Mouse (Mus musculus) frontal cortex, postnatal 10 days (tissue): ENCODE data around the gene Ist1.

Experiments used
- DNase-seq, 2 experiments: peaks; one replicate each; pipeline ENCODE4 v3.0.0; 2022; ENCODE audit warnings: low spot score in 2 of 2, mixed read lengths in 1 of 2

The Ist1 gene

DNA sequence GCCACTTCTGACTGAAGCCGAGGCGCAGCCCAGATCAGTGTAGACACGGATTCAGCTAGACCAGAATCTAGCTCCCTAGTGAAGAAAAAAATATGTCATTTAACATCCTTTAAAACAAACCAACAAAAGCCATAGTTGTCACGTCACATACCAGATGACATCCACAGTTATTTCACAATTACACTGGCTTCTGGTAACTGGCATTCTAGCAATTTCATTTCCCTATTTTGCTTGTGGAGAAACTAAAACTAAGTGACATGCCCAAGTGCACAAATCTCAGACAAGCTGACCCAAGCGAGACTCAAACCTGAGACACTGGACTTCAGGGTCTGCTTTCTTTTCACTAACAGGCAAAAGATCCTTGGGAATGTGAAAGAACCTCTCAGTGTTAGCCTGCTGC is 10.9 kb downstream of the Ist1 start:
- DNase-seq: no peak

DNA sequence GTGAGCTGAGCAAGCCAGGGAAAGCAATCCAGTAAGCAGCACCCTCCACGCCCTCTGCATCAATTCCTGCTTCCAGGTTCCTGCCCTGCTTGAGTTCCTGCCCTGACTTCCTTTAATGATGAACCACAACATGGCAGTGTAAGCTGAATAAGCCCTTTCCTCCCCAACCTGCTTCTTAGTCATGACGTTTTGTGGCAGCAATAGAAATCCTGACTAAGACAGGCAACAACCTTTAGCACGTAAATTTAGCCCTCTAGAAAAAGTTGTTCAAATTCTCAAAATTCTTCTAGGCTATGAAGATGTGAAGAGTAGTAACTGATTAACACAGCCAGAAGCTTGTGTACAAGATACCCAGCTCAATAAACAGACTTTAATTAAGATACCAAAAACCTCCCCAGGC is 11.5 kb downstream of the Ist1 start:
- DNase-seq: no peak

DNA sequence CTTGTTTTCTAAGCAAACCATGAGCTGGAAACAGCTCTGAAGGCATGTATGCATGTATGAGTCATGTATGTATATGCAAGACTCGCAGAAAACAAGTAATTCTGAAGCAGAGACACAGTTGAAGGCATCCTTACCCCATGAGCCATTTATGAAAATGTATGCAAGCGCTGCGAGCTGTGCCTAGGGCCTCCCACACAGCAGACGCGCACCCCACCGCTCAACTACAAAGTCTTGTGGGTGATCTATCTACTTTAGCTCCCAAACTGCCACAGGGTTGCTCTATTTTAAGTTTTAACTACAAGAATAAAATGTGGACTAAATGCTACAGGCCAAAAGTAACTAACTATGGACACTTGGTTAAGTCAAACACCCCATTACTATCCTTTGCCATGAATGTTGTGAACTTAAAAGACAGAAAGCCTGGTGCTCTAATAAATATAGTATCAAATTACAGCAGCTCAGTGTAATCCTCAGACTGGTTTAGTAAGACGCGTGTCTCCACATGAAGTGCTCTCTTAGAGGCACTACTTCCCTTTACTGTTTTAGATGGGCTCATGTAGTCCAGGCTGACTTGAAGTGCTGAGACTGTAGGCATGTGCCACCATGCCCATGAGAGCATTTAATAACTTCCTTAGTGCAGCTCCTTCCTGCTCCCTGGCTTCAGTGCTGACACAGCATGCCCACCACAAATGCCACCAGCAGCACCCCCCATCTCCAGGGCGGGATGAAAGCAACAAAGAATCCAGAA is 17.0 kb downstream of the Ist1 start:
- no peak for DNase-seq

DNA sequence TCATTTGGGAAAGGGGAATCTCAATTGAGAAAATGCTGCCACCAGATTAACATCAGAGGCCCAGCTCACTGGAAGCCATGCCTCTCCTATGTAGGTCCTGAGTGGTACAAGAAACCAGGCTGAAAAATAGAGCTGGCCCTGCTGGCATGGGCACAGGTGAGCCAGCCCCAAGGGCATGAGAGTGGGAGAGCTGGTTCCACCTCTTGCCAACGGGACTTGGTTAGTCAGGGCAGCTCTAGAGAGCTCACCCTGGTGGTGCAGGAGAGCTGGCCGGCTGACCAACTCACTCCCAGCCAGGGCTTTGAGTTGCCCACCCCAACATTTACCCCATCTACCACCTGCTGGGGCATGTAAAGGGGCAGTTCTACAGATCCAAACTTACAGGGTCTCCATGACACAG is 19.5 kb downstream of the Ist1 start:
- no peak for DNase-seq

DNA sequence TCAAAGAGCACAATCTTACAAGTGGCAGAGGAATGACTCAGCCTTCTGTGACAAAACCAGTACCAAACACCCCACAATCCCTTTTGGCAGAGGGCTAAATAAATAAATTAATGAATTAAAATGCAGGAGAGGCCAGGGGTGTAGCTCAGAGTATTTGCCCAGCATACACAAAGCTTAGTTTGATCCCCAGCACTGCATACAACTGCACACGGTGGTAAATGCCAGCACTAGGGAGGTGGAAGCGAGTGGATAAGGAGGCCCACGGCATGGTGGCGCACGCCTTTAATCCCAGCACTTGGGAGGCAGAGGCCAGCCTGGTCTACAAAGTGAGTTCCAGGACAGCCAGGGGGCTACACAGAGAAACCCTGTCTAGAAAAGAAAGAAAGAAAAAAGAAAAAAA is 20.4 kb downstream of the Ist1 start:
- no peak for DNase-seq

DNA sequence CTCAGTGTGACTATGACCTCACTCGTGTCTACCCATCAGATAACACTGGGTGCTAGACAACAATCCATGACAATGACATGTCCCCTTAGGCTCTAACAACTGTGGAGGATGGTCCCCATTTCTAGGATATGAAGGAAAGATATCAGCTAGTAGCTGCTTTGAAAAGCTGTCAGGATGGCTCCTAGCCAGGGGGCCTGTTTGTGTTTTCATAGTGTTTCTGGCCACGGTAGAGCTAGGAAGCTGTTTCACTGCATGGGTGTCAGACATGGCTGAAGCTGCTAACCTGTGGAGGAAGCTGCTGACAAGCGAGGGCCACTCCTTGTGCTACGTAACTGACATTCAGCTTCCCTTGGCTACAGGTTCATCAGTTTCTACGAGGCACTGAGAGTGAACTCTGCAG is 26.4 kb downstream of the Ist1 start:
- no peak for DNase-seq

DNA sequence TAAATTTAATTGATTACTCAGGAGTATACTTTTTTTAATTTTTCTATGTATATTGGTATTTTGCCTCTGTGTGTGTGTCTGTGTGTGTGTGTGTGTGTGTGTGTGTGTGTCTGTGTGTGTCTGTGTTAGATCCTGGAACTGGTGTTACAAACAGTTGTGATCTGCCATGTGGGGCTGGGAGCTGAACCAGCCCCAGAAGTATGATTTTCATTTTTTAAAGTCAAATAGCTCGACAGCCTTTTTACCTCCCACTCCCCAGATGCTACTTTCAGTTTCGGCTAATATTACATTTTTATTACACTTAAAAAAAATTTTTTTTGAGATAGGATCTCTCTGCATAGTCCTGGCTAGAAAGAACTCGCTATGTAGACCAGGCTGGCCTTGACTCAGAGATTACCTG is 30.7 kb downstream of the Ist1 start:
- DNase-seq: no peak

DNA sequence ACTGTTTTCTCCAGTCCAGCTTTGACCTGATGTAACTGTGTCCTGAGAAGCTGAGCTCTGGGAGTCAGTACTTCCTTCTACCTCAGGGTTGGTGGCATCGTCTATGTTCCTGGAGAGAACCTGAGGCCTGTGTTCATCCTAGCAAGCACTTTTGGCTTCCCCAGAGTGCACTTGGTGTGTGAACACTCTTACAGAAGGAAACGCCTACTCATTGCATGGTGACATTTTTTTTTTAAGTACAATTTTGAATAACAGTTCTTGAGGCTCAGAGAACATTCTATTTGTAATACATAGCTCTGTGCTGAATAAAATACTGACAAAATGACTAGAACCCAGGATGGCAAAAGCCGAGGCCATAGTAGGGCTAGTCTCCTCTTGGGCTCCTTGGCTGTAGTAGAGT is 36.2 kb downstream of the Ist1 start:
- DNase-seq: no peak

DNA sequence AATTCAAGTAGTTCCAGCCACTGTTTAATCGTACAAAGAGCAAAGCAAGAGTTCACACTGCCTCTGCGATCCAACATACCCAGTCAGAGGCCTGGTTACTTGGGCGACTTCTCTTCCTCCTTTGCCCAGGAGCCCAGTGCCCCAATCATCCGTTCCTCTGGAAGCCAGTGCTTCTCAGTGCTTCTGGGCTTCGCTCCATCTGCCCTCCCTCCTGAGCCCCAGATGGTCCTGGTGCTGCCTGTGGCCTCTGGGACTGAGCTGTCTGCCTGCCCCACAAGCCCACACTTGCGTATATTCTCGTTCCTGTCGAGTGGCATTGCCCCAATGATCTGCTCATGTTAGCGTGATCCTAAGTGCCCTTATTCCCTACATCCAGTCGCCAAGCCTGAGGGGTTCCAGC is 42.3 kb downstream of the Ist1 start:
- no peak for DNase-seq

DNA sequence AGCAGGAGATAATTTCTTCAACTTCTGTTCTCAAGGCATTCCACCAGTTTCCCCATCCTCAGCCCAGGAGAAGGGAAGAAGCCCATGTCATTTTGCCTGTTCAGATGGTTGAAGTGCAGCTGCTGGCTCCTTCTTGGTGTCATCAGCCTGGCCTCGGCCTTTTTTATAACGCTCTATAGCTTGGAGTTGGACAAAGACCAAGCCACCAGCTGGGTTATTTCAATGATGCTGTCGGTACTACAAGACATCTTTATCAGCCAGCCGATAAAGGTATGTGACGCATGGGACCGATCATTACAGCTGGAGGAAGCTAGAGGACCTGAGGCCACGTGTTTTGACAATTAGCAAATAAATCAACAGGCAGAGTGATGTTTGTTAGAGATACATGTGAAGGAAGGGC is 44.6 kb downstream of the Ist1 start:
- no peak for DNase-seq

DNA sequence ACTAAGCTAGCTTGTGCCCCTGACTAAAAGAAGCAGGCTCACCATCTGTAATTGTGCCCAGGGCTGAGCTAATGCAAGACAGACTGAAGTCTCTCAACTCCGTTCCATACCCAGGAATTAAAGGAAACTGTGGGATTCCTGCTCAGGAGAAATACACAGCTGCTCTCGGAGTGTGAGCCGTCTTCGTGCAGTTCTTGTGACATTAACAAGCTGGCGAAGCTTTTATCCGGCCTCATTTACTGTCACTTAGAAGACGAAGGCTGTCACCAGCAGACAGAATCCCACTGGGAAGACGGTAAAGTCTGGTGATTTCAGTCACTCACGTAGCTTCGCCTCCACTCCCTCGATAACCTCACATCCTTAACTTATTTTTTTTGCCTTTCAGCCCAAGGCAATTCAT is 45.7 kb downstream of the Ist1 start:
- no peak for DNase-seq

DNA sequence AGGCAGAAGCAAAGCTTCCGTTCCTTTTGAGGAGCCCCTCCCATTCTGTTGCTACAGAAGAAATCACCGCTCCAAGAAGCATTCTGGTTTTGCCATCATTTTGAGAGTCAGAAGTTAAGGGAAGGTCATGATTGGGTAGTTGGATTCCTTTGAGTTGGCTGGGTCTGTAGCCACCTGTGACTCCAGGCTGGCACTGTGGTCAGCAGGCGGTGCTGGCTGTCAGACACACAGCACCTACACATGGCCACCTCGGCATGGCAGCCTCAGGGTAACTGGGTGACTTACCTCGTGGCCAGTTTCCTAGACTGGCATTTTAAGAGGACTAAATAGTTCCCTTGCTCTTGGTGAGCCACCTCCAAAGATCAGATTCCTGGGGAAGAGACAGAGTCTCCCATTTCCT is 51.8 kb downstream of the Ist1 start:
- DNase-seq: no peak

DNA sequence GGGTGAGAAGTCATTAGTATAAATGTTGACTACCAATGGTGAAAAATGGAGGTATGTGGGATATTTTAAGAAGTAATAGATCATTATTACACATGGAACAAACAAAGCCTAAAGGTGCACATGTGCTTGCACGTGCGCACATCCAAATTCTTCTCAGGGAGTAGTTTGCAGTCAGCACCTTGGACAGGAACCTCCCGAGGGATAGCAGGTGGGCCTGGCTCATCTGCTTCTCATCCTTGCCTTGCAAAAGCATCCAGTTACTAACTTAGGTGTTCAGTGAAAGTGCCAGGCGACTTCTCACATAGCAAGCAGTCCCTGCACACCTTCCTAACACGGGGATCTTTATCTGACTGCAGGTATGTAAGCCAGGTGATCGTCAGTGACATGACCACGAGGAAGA is 52.6 kb downstream of the Ist1 start:
- DNase-seq: no peak

DNA sequence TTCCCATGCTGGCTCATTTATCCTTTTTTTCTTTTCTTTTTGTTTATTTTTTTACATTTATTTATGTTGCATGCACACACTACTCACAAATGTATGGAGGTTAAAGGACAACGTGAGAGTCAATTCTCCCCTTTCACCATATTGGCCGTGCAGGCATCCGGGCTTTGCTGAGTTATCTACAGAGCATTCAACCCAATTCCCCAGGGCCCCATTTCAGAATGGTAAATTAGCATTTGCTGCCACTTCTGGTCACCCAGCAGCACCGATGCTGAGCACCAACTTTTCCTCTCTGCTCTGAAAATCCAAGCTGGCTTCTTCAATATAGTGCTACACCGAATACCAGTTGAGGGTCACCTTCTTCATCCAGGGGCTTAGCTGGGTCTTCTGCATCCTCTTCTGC is 54.2 kb downstream of the Ist1 start:
- no peak for DNase-seq

DNA sequence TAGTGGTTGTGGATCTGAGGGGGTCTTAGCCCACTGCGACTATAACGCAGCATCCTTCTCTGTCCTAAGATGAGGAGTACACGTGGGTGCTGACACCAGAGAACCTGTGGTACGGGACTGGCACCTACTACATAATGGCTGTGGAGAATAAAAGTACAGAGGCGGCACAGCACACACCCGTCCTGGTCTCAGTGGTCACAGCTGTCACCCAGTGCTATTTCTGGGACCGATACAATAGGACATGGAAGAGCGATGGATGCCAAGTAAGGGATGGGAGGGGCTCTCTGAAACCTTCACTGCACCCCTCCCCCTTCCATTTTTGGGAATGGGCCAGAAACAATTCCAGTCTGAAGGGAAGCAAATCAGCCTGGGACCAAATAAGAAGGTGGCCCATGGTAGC is 57.9 kb downstream of the Ist1 start:
- no peak for DNase-seq

DNA sequence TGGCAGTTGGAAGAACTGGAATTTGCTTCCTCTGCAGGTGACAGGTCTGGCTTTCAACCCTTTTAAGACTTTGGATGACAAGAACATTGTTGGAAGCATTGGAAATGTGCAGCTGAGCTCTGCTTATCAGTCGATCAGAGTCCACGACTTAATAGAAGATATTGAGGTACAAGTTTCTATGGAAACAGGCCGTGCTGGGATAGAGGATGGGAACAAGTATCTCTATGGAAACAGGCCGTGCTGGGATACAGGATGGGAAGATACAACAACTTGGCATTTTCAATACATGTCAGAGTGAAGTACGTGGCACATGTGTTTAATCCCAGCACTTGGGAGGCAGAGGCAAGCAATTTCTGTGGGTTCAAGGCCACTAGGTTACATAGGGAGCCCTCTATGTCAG is 60.6 kb downstream of the Ist1 start:
- DNase-seq: no peak

DNA sequence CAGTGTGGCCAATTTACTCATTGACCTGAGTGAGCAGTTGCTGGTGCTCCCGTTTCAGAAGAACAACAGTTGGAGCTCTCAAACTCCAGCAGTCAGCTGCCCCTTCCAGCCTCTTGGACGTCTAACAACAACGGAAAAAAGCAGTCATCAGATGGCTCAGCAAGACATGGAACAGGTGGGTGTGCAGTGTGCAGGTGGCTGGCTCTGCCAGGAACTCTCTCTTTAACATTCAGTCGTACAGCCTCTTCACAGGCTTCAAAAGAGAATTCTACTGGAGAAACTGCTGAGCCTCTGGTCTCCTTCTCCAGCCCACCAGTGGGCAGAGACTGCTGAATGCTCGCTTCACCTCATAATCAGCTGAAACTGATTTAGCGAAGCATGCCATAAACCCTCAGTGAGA is 64.4 kb downstream of the Ist1 start:
- no peak for DNase-seq
